Mouse (Mus musculus) limb, embryonic 11.5 days (tissue): ENCODE data around the gene Map3k3. TPM values are rescaled to one million over a fixed set of nuclear protein-coding genes. Genes with fewer than 3 reads are reported as not detected.

Experiments used
- ATAC-seq: fragments of 200-750 bp; cut with Nextera tagmentation; 2 replicates; pipeline ENCODE4 v1.8.0; 2017; ENCODE audit warnings: low read depth; ENCODE audit not compliant: insufficient number of reproducible peaks, low FRiP score, low TSS enrichment
- DNase-seq: peaks from one replicate; pipeline ENCODE4 v3.0.0-alpha.2; 2015; ENCODE audit warnings: low spot score
- H3K27ac ChIP-seq: fragments of 300-500 bp; sonication (generic); replicated peaks from 2 replicates; pipeline ENCODE4 v1.5.1; 2014; ENCODE audit warnings: low read depth, mild to moderate bottlenecking, low read length
- H3K27me3 ChIP-seq: fragments of 300-500 bp; sonication (generic); 2 replicates; pipeline ENCODE4 v1.6.1; 2014; ENCODE audit warnings: mild to moderate bottlenecking, low read length, mixed read lengths; ENCODE audit not compliant: control insufficient read depth, insufficient read depth
- H3K36me3 ChIP-seq: fragments of 300-500 bp; sonication (generic); 2 replicates; pipeline ENCODE4 v1.6.1; 2014; ENCODE audit warnings: mild to moderate bottlenecking, low read length, moderate library complexity, mixed read lengths; ENCODE audit not compliant: control insufficient read depth, insufficient read depth
- H3K4me1 ChIP-seq: fragments of 300-500 bp; sonication (generic); 2 replicates; pipeline ENCODE4 v1.6.1; 2014; ENCODE audit warnings: low read length, mixed read lengths; ENCODE audit not compliant: control insufficient read depth, insufficient read depth
- H3K4me2 ChIP-seq: fragments of 300-500 bp; sonication (generic); 2 replicates; pipeline ENCODE4 v1.6.1; 2014; ENCODE audit warnings: low read depth, mild to moderate bottlenecking, moderate library complexity; ENCODE audit not compliant: severe bottlenecking
- H3K4me3 ChIP-seq: fragments of 300-500 bp; sonication (generic); 2 replicates; pipeline ENCODE4 v1.5.1; 2014; ENCODE audit warnings: low read depth, low read length
- H3K9ac ChIP-seq: fragments of 300-500 bp; sonication (generic); 2 replicates; pipeline ENCODE4 v1.6.1; 2014; ENCODE audit warnings: mild to moderate bottlenecking, low read length
- H3K9me3 ChIP-seq: fragments of 300-500 bp; sonication (generic); 2 replicates; pipeline ENCODE4 v1.6.1; 2016; ENCODE audit warnings: low read length; ENCODE audit not compliant: control insufficient read depth
- WGBS: fragments of 180-500 bp; shearing (Covaris S2); extraction: QIAGEN DNeasy Blood & Tissue Kit; methylation state at CpG from one replicate; pipeline ENCODE4 v1.1.7; 2014; 5-methylcytosine and 5-hydroxymethylcytosine counted together
- polyA plus RNA-seq: library from polyadenylated mRNA; unstranded; fragments of >200 nt; fragmentation: Nextera tagmentation; extraction: Ambion mirVana; gene quantifications from 2 replicates; pipeline ENCODE4 v1.2.1, GENCODE M21; 2014

Map3k3 gene
- polyA plus RNA-seq, 1 experiment from 2014 or later = 20.9 TPM

GRCm38 (mm10) chr11:106157154-106157553 lies 72.7 kb downstream of the Map3k3 start:
- ATAC-seq = no peak
- WGBS = 87% methylated on average over 7 of the region's 7 CpGs

GRCm38 (mm10) chr11:106158081-106158929 lies 73.9 kb downstream of the Map3k3 start:
- Histone ChIP-seq H3K9ac (peak overlapping the region; percentile 98), H3K4me1 (peaks cover 20% of the 10 kb centered on the region), H3K9me3 (no peaks in the 10 kb centered on the region), H3K27ac (peak overlapping the region; percentile 100), H3K4me2 (peak overlapping the region; percentile 78), H3K27me3 (no peaks in the 10 kb centered on the region), H3K4me3 (peak overlapping the region; percentile 75), H3K36me3 (peaks cover 11% of the 10 kb centered on the region)
- DNase-seq (no peak), ATAC-seq (no peak)
- WGBS = 51% methylated on average over 14 of the region's 14 CpGs

More at GRCm38 (mm10) chr11:106157154-106157553, 72.7 kb downstream of the Map3k3 start:
- no peak for DNase-seq
- no peaks in the 10 kb centered on the region for H3K27me3 ChIP-seq
- H3K36me3 ChIP-seq = peaks cover 12% of the 10 kb centered on the region
- no peak overlapping the region for H3K9ac ChIP-seq
- H3K4me1 ChIP-seq = peaks cover 20% of the 10 kb centered on the region
- H3K4me3 ChIP-seq = no peak overlapping the region
- H3K27ac ChIP-seq = no peak overlapping the region
- no peaks in the 10 kb centered on the region for H3K9me3 ChIP-seq
- no peak overlapping the region for H3K4me2 ChIP-seq

DNA sequence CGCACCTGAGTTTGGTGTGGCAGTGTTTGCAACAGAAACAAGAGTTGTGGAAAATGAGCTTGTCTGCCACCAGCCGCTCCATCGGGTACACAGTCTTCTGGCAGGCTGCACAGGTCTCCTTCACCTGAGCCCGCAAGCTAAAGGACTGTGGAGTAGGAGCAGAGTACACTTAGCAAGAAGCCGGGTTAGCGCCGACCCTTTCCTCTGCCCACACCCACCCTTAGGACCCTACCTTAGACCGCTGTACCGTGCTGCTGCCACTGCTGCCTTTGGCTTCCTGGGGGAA lies 74.5 kb downstream of the Map3k3 start:
- peak overlapping the region; percentile 78 for H3K4me2 ChIP-seq
- H3K4me1 ChIP-seq = peaks cover 20% of the 10 kb centered on the region
- 34% methylated on average over 9 of the region's 9 CpGs for WGBS

DNA sequence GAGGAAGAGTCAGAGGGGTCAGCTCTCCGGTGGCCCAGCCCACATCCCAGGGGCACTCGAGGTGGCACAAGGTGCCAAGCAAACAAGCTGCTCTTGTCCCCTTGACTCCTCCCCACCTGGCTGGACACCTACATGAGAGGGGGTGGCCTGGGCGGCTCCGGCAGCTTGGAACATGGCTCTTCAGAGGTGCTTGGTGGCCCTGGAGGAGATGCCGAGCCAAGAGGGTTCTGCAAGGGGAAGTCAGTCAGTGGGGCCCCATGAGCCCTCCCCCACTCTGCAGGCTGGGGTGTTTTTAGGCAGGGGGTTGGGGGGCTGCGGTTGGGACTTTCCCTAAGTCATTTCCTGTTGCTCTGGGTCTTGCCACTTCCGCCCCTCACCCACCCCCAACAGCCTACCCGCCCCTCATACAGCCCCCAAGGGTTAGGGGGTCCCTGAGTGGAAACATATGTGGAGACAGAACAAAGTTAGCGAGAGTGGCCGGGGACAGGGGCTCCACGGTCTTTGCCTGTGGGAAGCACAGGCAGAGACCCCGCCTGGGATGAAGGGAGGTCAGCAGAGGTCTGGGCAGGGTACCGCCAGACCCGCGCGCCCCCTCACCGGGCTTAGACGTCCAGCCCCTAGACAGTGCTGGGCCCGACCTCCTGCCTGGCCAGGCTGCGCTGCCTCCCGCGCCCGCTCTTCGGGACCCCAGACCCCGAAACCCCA lies 75.0 kb downstream of the Map3k3 start:
- WGBS = under 1% methylated on average over 24 of the region's 25 CpGs
- peak; percentile 79 for ATAC-seq
- peaks cover 20% of the 10 kb centered on the region for H3K4me1 ChIP-seq

More for the DNA sequence above, 74.5 kb downstream of the Map3k3 start:
- no peaks in the 10 kb centered on the region for H3K9me3 ChIP-seq
- H3K4me3 ChIP-seq = peak overlapping the region; percentile 75
- peak overlapping the region; percentile 98 for H3K9ac ChIP-seq
- peak overlapping the region; percentile 100 for H3K27ac ChIP-seq
- ATAC-seq = peak; percentile 18
- DNase-seq = no peak
- peaks cover 13% of the 10 kb centered on the region for H3K36me3 ChIP-seq
- H3K27me3 ChIP-seq = no peaks in the 10 kb centered on the region

GRCm38 (mm10) chr11:106159921-106160840 lies 75.8 kb downstream of the Map3k3 start:
- H3K4me2 ChIP-seq = peak overlapping the region; percentile 78
- no peaks in the 10 kb centered on the region for H3K27me3 ChIP-seq
- H3K9me3 ChIP-seq = no peaks in the 10 kb centered on the region
- peaks cover 13% of the 10 kb centered on the region for H3K36me3 ChIP-seq
- H3K4me1 ChIP-seq = peaks cover 20% of the 10 kb centered on the region
- peak overlapping the region; percentile 75 for H3K4me3 ChIP-seq
- H3K9ac ChIP-seq = peak overlapping the region; percentile 98
- under 1% methylated on average over 87 of the region's 106 CpGs for WGBS
- ATAC-seq (peak; percentile 53; the same call in 1 of the 2 replicates), DNase-seq (peak; percentile 88)
- H3K27ac ChIP-seq = peak overlapping the region; percentile 100

More for the DNA sequence above, 75.0 kb downstream of the Map3k3 start:
- Histone ChIP-seq H3K4me3 (peak overlapping the region; percentile 75), H3K9ac (peak overlapping the region; percentile 98), H3K27me3 (no peaks in the 10 kb centered on the region), H3K9me3 (no peaks in the 10 kb centered on the region), H3K4me2 (peak overlapping the region; percentile 78), H3K36me3 (peaks cover 12% of the 10 kb centered on the region), H3K27ac (peak overlapping the region; percentile 100)
- peak; percentile 81 for DNase-seq

GRCm38 (mm10) chr11:106160841-106161721 lies 76.7 kb downstream of the Map3k3 start, which contains the start of the genes Gm10840 and Limd2:
TSS of gene Gm10840 (plus strand) at chr11:106160850.
TSS of gene Limd2 (minus strand) at chr11:106160860.
- H3K4me3 ChIP-seq = peak within 1 kb of the TSS; percentile 75
- H3K9me3 ChIP-seq = no peaks in the 10 kb centered on the region
- peak within 1 kb of the TSS; percentile 100 for H3K27ac ChIP-seq
- H3K27me3 ChIP-seq = no peaks in the 10 kb centered on the region
- DNase-seq (no peak), ATAC-seq (no peak)
- H3K9ac ChIP-seq = peak within 1 kb of the TSS; percentile 98
- peak within 1 kb of the TSS; percentile 78 for H3K4me2 ChIP-seq
- H3K4me1 ChIP-seq = peaks cover 20% of the 10 kb centered on the region
- 31% methylated on average over 22 of the region's 22 CpGs for WGBS
- H3K36me3 ChIP-seq = peaks cover 13% of the 10 kb centered on the region

- Histone ChIP-seq H3K4me2 (no peak overlapping the region), H3K36me3 (peaks cover 16% of the 10 kb centered on the region), H3K9me3 (no peaks in the 10 kb centered on the region), H3K4me1 (peaks cover 20% of the 10 kb centered on the region), H3K4me3 (no peak overlapping the region), H3K9ac (no peak overlapping the region), H3K27me3 (no peaks in the 10 kb centered on the region), H3K27ac (no peak overlapping the region)
- WGBS = 85% methylated on average over 2 of the region's 2 CpGs
- ATAC-seq (no peak), DNase-seq (no peak)
Measured at GRCm38 (mm10) chr11:106162237-106162636, 77.8 kb downstream of the Map3k3 start.
